Mouse (Mus musculus): ENCODE data around the gene Cdk2ap1. TPM values are rescaled to one million over a fixed set of nuclear protein-coding genes. Genes with fewer than 3 reads are reported as not detected.
"Not testable (repeated sequence)": the region's sequence is repeated elsewhere in the genome, so short reads cannot be mapped to it uniquely, and the experiment has no call there.

The Cdk2ap1 gene
- polyA plus RNA-seq, 2 experiments = 122 to 379 TPM

DNA sequence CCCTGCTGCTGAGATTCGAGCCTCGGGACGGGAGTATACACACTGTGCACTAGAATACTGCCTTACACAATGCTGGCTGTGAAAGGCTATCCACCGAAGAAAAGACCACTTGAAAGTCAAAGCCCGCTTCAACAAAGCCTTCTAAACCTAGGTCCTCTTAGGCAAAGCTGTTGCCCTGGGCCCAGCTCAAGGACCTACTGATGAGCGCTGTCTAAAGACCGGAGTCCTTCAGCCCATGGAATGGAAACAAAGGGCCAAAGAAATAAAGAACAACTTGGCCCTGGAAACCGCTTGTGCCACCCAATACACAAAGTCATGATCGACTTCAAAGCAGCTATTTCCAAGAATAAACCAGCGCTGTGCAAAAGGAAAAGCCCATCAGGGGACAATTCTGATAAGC is 53.7 kb downstream of the Cdk2ap1 start:
- peaks cover 58% of the 10 kb centered on the region for H3K36me3 ChIP-seq (ENCODE audit: control insufficient read depth, insufficient read depth, low read length)
- 0 out of 2 replicates have a peak, but pooled peaks cover 3% of the 10 kb centered on the region for H3K9me3 ChIP-seq (ENCODE audit: control insufficient read depth, low read length)
- TF ChIP-seq POLR2A (IDR thresholded peaks at IDR 0.05; ENCODE audit: borderline replicate concordance, extremely low read depth, insufficient read depth, insufficient read length) = no peak
- no peak for DNase-seq (ENCODE audit: low spot score)
- no peak overlapping the region for H3K27ac ChIP-seq (replicated peaks; ENCODE audit: low read depth, low read length)
- H3K9ac ChIP-seq (ENCODE audit: low read depth, low read length, severe bottlenecking) = no peak overlapping the region
- H3K4me3 ChIP-seq (replicated peaks; ENCODE audit: low read length) = no peak overlapping the region
- H3K27me3 ChIP-seq (ENCODE audit: control insufficient read depth, insufficient read depth, low read length) = no peaks in the 10 kb centered on the region
- no peak overlapping the region for H3K4me2 ChIP-seq (replicated peaks; ENCODE audit: low read depth, low read length, severe bottlenecking)
- no peaks in the 10 kb centered on the region for H3K4me1 ChIP-seq (ENCODE audit: control insufficient read depth, insufficient read depth, low read length)
- WGBS = 96% methylated on average over 10 of the region's 10 CpGs
- no peak for ATAC-seq (ENCODE audit: low FRiP score, low read depth)

DNA sequence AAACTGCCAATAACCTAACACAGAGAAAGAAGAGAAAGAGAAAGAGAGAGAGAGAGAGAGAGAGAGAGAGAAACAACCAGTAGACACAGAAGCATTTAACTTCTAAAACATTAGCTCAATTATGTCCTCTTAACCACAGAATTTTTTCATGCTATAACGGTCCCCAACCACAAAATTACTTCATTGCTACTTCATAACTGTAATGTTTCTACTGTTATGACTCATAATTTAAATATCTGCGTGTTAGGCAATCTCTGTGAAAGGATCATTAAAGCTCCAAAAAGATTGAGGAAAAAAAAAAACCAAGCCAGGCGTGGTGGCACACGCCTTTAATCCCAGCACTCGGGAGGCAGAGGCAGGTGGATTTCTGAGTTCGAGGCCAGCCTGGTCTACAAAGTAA is 60.0 kb downstream of the Cdk2ap1 start:
- H3K36me3 ChIP-seq (ENCODE audit: control insufficient read depth, insufficient read depth, low read length) = peaks cover 54% of the 10 kb centered on the region

DNA sequence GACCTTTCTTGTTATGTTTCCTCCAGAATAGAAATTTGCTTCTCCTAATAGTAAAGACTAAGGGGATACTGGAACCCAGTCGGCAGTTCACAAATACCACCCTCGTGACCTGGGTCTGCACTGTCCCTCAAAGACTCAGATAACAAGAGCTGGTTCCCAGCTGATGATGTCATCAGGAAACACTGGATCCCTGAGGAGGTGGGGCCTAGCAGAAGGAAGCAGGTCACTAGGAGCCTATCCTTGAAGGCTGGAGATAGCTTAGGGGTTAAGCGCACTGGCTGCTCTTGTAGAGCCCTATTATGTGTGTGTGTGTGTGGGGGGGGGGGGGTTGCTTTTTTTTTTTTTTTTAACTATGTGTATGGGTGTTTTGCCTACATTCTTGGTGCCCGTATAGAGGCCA is 62.8 kb downstream of the Cdk2ap1 start:
- DNase-seq (ENCODE audit: low spot score) (no peak), ATAC-seq (ENCODE audit: low FRiP score, low read depth) (no peak)
- Histone ChIP-seq H3K9me3 (ENCODE audit: control insufficient read depth, low read length) (no peaks in the 10 kb centered on the region), H3K4me1 (ENCODE audit: control insufficient read depth, insufficient read depth, low read length) (no peaks in the 10 kb centered on the region), H3K9ac (ENCODE audit: low read depth, low read length, severe bottlenecking) (no peak overlapping the region), H3K27ac (replicated peaks; ENCODE audit: low read depth, low read length) (no peak overlapping the region), H3K36me3 (ENCODE audit: control insufficient read depth, insufficient read depth, low read length) (peaks cover 46% of the 10 kb centered on the region), H3K4me2 (replicated peaks; ENCODE audit: low read depth, low read length, severe bottlenecking) (no peak overlapping the region), H3K4me3 (replicated peaks; ENCODE audit: low read length) (no peak overlapping the region), H3K27me3 (ENCODE audit: control insufficient read depth, insufficient read depth, low read length) (no peaks in the 10 kb centered on the region)
- WGBS = 78% methylated on average over 4 of the region's 4 CpGs
- no peak for TF ChIP-seq POLR2A (IDR thresholded peaks at IDR 0.05; ENCODE audit: borderline replicate concordance, extremely low read depth, insufficient read depth, insufficient read length)

More for the DNA sequence above, 60.0 kb downstream of the Cdk2ap1 start:
- H3K4me1 ChIP-seq (ENCODE audit: control insufficient read depth, insufficient read depth, low read length); DNase-seq (ENCODE audit: low spot score); H3K4me2 ChIP-seq (replicated peaks; ENCODE audit: low read depth, low read length, severe bottlenecking); H3K9ac ChIP-seq (ENCODE audit: low read depth, low read length, severe bottlenecking); H3K27me3 ChIP-seq (ENCODE audit: control insufficient read depth, insufficient read depth, low read length); H3K27ac ChIP-seq (replicated peaks; ENCODE audit: low read depth, low read length); H3K9me3 ChIP-seq (ENCODE audit: control insufficient read depth, low read length); H3K4me3 ChIP-seq (replicated peaks; ENCODE audit: low read length); ATAC-seq (ENCODE audit: low FRiP score, low read depth): not testable (repeated sequence)
- WGBS = 93% methylated on average over 6 of the region's 6 CpGs

DNA sequence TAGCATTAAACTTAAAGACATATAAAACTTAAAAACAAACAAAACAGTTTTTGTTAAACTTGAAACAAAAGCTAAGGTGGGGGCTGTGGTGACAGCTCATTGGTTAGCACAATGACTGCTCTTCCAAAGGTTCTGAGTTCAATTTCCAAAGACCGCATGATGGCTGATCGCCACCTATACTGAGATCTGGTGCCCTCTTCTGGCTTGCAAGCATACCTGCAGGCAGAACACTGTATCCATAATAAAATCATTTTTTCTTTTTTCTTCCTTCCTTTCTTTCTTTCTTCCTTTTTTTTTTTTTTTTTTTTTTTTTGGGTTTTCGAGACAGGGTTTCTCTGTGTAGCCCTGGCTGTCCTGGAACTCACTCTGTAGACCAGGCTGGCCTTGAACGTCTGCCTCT is 63.6 kb downstream of the Cdk2ap1 start:
- ATAC-seq (ENCODE audit: low FRiP score, low read depth); H3K27me3 ChIP-seq (ENCODE audit: control insufficient read depth, insufficient read depth, low read length); H3K4me3 ChIP-seq (replicated peaks; ENCODE audit: low read length); H3K9me3 ChIP-seq (ENCODE audit: control insufficient read depth, low read length); H3K27ac ChIP-seq (replicated peaks; ENCODE audit: low read depth, low read length); H3K4me1 ChIP-seq (ENCODE audit: control insufficient read depth, insufficient read depth, low read length); H3K9ac ChIP-seq (ENCODE audit: low read depth, low read length, severe bottlenecking); H3K4me2 ChIP-seq (replicated peaks; ENCODE audit: low read depth, low read length, severe bottlenecking): not testable (repeated sequence)
- H3K36me3 ChIP-seq (ENCODE audit: control insufficient read depth, insufficient read depth, low read length) = peaks cover 48% of the 10 kb centered on the region
- peak; percentile 11 for DNase-seq (ENCODE audit: low spot score)
- WGBS = 62% methylated on average over 4 of the region's 4 CpGs

DNA sequence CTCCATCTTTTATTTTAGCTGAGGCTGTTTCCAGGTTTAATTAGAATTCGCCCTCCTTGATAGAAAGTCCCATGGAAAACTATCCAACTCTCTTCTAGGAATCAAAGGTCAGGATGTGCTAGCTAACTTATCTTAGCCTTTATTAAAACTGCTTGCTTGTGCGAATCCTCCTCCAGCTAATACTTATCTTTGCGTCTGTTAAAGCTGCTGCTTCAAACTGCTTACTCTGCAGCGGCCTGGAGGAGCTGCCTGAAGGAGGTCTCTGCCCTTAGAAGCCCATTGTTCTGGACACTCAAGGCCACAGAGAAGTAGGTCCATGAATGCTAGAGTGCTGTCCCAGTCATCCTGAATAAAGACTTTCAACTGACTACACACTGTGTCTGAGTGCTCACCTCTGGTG is 66.4 kb downstream of the Cdk2ap1 start:
- H3K4me1 ChIP-seq (ENCODE audit: control insufficient read depth, insufficient read depth, low read length) = no peaks in the 10 kb centered on the region
- no peak overlapping the region for H3K4me2 ChIP-seq (replicated peaks; ENCODE audit: low read depth, low read length, severe bottlenecking)
- no peak overlapping the region for H3K27ac ChIP-seq (replicated peaks; ENCODE audit: low read depth, low read length)
- H3K27me3 ChIP-seq (ENCODE audit: control insufficient read depth, insufficient read depth, low read length) = no peaks in the 10 kb centered on the region
- no peaks in the 10 kb centered on the region for H3K9me3 ChIP-seq (ENCODE audit: control insufficient read depth, low read length)
- no peak for TF ChIP-seq POLR2A (IDR thresholded peaks at IDR 0.05; ENCODE audit: borderline replicate concordance, extremely low read depth, insufficient read depth, insufficient read length)
- no peak overlapping the region for H3K4me3 ChIP-seq (replicated peaks; ENCODE audit: low read length)
- ATAC-seq (ENCODE audit: low FRiP score, low read depth) (no peak), DNase-seq (ENCODE audit: low spot score) (no peak)
- peaks cover 62% of the 10 kb centered on the region for H3K36me3 ChIP-seq (ENCODE audit: control insufficient read depth, insufficient read depth, low read length)
- no peak overlapping the region for H3K9ac ChIP-seq (ENCODE audit: low read depth, low read length, severe bottlenecking)
- WGBS = 95% methylated on average over 4 of the region's 4 CpGs

Other genes with a start within 250 kb of the Cdk2ap1 start
- 67.6 and 95.1 TPM in 2 replicates for gene Arl6ip4, start 247.0 kb downstream of the Cdk2ap1 start, polyA plus RNA-seq (2012; rRNA removed)
- 88.3 and 94.9 TPM in 2 replicates for gene Arl6ip4, start 247.0 kb downstream of the Cdk2ap1 start, polyA plus RNA-seq (2014; fragmentation: Nextera tagmentation; extraction: Ambion mirVana)
- 37.1 and 49.5 TPM in 2 replicates for gene Pitpnm2, start 113.3 kb downstream of the Cdk2ap1 start, polyA plus RNA-seq (2012; rRNA removed)
- 8.2 and 10.0 TPM in 2 replicates for gene Pitpnm2, start 113.3 kb downstream of the Cdk2ap1 start, polyA plus RNA-seq (2014; fragmentation: Nextera tagmentation; extraction: Ambion mirVana)
- gene Mphosph9, start 35.1 kb downstream of the Cdk2ap1 start, polyA plus RNA-seq (2012; rRNA removed) = 10.2 and 11.0 TPM in 2 replicates
- gene Mphosph9, start 35.1 kb downstream of the Cdk2ap1 start, polyA plus RNA-seq (2014; fragmentation: Nextera tagmentation; extraction: Ambion mirVana) = 9.5 and 12.2 TPM in 2 replicates
- gene 2810006K23Rik, start 35.0 kb downstream of the Cdk2ap1 start, polyA plus RNA-seq (2012; rRNA removed) = 11.8 and 12.3 TPM in 2 replicates
- 9.7 and 10.4 TPM in 2 replicates for gene 2810006K23Rik, start 35.0 kb downstream of the Cdk2ap1 start, polyA plus RNA-seq (2014; fragmentation: Nextera tagmentation; extraction: Ambion mirVana)
- 43.0 and 45.9 TPM in 2 replicates for gene Sbno1, start 62.9 kb upstream of the Cdk2ap1 start, polyA plus RNA-seq (2012; rRNA removed)
- gene Sbno1, start 62.9 kb upstream of the Cdk2ap1 start, polyA plus RNA-seq (2014; fragmentation: Nextera tagmentation; extraction: Ambion mirVana) = 65.1 and 76.3 TPM in 2 replicates
- gene Kmt5a, start 76.8 kb upstream of the Cdk2ap1 start, polyA plus RNA-seq (2012; rRNA removed) = 96.7 and 101 TPM in 2 replicates
- 70.9 and 91.4 TPM in 2 replicates for gene Kmt5a, start 76.8 kb upstream of the Cdk2ap1 start, polyA plus RNA-seq (2014; fragmentation: Nextera tagmentation; extraction: Ambion mirVana)
- 34.7 and 36.3 TPM in 2 replicates for gene Rilpl2, start 115.3 kb upstream of the Cdk2ap1 start, polyA plus RNA-seq (2012; rRNA removed)
- gene Rilpl2, start 115.3 kb upstream of the Cdk2ap1 start, polyA plus RNA-seq (2014; fragmentation: Nextera tagmentation; extraction: Ambion mirVana) = 36.9 and 39.2 TPM in 2 replicates
- gene Snrnp35, start 120.1 kb upstream of the Cdk2ap1 start, polyA plus RNA-seq (2012; rRNA removed) = 8.1 and 17.1 TPM in 2 replicates
- 10.7 and 12.2 TPM in 2 replicates for gene Snrnp35, start 120.1 kb upstream of the Cdk2ap1 start, polyA plus RNA-seq (2014; fragmentation: Nextera tagmentation; extraction: Ambion mirVana)
- gene Rilpl1, start 168.3 kb upstream of the Cdk2ap1 start, polyA plus RNA-seq (2012; rRNA removed) = 17.8 and 22.4 TPM in 2 replicates
- 23.2 and 28.0 TPM in 2 replicates for gene Rilpl1, start 168.3 kb upstream of the Cdk2ap1 start, polyA plus RNA-seq (2014; fragmentation: Nextera tagmentation; extraction: Ambion mirVana)
- 260 and 264 TPM in 2 replicates for gene Tmed2, start 177.6 kb upstream of the Cdk2ap1 start, polyA plus RNA-seq (2012; rRNA removed)
- gene Tmed2, start 177.6 kb upstream of the Cdk2ap1 start, polyA plus RNA-seq (2014; fragmentation: Nextera tagmentation; extraction: Ambion mirVana) = 594 and 615 TPM in 2 replicates
- gene Ddx55, start 189.8 kb upstream of the Cdk2ap1 start, polyA plus RNA-seq (2012; rRNA removed) = 20.8 and 22.0 TPM in 2 replicates
- 11.9 and 12.5 TPM in 2 replicates for gene Ddx55, start 189.8 kb upstream of the Cdk2ap1 start, polyA plus RNA-seq (2014; fragmentation: Nextera tagmentation; extraction: Ambion mirVana)
- 37.4 and 42.5 TPM in 2 replicates for gene Eif2b1, start 216.0 kb upstream of the Cdk2ap1 start, polyA plus RNA-seq (2012; rRNA removed)
- gene Eif2b1, start 216.0 kb upstream of the Cdk2ap1 start, polyA plus RNA-seq (2014; fragmentation: Nextera tagmentation; extraction: Ambion mirVana) = 71.3 and 73.5 TPM in 2 replicates
- gene Gtf2h3, start 216.1 kb upstream of the Cdk2ap1 start, polyA plus RNA-seq (2012; rRNA removed) = 86.9 and 94.6 TPM in 2 replicates
- 62.6 and 76.4 TPM in 2 replicates for gene Gtf2h3, start 216.1 kb upstream of the Cdk2ap1 start, polyA plus RNA-seq (2014; fragmentation: Nextera tagmentation; extraction: Ambion mirVana)

All from limb, embryonic 14.5 days (tissue).